Mouse (Mus musculus) kidney, adult 11 months (tissue): Measurements from ENCODE around the gene B4galt1.
"Not testable (repeated sequence)": the region's sequence is repeated elsewhere in the genome, so short reads cannot be mapped to it uniquely, and the experiment has no call there.

Source experiments
- DNase-seq: peaks from one replicate; pipeline ENCODE4 v3.0.0; 2022

Gene B4galt1

GRCm38 (mm10) chr4:40815120-40815519 lies 38.7 kb downstream of the B4galt1 start:
- DNase-seq: no peak

DNA sequence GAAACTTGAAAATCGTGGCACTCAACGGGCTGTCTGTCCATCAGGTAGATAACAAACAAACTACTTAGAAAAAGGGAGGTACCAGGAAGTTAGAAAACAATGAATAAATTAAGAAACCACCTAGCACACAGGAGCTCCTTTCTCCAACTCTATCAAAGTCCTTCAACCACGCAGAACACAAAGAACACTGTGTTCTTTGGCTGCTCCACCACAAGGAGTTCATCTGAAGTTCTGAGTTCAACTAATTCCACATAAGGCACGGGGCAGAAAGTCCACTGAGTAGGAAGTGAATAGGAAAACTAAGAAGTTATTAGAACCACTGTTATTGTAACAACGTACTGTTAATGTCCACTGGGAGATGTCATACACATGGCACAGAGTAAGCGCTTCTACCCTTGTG lies 39.4 kb downstream of the B4galt1 start:
- DNase-seq: no peak

DNA sequence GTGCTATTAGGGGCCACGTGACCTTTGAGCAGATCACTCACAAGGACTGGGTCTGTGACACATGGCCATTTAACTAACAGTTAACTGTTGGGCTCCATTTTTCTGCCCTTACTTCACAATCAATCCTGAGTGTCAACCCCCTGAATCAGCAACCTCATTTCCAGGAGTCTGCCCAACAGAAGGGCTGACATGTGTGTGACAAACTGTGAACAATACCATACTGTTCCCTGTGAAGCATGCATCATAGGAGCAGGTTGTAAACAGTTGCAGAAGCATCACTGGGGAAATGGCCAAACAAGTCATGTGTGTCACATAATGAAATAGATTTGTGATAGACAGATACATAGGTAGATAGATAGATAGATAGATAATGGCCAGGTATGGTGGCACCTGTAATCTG lies 40.9 kb downstream of the B4galt1 start:
- no peak for DNase-seq

- peak; percentile 24 for DNase-seq
Measured at GRCm38 (mm10) chr4:40810481-40810880, 43.3 kb downstream of the B4galt1 start.

DNA sequence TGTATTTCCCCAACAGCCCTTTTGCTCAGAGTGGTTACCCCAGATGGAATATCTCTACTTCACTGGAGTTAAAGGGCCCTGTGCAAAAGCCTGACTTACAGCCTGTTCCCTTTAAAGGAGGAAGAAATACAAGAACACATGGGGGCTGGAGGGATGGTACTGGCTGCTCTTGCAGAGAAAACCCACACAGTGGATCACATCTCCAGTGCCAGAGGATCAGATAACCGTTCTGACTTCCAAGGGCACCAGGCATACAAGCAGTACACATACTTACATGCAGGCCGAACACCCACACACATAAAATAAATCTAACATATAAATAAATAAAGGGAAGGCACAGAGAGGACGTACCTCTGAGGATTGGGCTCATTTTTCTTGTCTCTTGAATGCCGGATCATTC lies 46.4 kb downstream of the B4galt1 start:
- DNase-seq: no peak

DNA sequence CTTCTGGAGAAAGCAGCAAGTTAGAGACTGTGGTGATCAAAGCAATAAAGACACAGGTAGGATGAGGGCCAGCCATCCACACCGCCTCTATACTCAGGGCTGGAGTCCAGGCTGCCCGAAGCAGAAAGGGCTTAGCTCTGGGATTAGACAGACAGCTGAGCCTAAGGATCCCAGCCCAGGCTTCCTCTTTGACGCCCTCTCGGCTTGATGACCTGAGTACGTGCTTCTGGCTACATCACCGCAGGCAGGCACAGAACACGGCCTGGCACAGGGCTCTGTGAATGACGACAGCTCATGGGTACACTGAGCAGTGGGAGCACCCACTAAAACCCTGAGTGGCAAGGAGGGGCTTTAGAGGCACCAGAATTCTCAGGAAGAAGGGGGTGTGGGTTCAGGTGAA lies 48.4 kb downstream of the B4galt1 start:
- DNase-seq: no peak

- no peak for DNase-seq
Measured at GRCm38 (mm10) chr4:40802787-40803186, 51.0 kb downstream of the B4galt1 start.

DNA sequence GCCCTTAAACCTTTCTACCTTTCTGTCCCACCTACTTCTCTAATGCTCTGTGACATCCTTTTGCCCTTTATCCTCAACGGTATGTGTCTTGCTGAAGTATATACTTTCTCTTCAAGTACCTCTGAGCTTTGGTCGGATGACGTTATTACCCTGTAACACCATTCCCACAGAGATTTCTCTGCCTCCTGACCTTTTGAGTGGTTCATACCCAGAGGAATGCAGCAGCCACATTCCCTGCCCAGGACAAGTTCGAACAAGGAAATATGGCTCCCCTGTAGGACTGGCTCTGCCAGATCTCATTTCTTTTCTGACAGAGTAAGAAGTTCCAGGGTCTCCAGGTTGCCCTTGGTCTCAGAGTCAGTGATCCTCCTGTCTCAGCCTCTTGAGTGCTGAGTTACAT lies 51.9 kb downstream of the B4galt1 start:
- DNase-seq: no peak

DNA sequence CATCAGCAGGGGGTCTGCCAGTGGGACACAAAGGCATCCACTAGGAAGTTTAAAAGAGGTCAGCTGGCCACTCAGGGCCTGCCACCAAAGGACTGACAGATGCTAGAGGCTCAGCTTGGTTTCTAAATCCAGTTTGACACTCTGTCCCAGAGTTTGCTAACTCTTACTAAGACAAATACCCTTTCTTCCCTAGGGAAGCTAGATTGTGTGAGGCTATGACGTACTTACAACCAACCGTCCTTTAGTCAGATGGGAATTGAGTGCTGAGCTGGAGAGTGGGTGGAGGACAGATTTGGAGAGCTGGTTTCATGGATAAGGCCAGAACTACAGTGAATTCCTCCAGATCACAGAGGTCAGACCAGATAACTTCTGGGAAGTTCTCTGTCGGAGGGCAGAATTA lies 52.9 kb downstream of the B4galt1 start:
- DNase-seq: no peak

DNA sequence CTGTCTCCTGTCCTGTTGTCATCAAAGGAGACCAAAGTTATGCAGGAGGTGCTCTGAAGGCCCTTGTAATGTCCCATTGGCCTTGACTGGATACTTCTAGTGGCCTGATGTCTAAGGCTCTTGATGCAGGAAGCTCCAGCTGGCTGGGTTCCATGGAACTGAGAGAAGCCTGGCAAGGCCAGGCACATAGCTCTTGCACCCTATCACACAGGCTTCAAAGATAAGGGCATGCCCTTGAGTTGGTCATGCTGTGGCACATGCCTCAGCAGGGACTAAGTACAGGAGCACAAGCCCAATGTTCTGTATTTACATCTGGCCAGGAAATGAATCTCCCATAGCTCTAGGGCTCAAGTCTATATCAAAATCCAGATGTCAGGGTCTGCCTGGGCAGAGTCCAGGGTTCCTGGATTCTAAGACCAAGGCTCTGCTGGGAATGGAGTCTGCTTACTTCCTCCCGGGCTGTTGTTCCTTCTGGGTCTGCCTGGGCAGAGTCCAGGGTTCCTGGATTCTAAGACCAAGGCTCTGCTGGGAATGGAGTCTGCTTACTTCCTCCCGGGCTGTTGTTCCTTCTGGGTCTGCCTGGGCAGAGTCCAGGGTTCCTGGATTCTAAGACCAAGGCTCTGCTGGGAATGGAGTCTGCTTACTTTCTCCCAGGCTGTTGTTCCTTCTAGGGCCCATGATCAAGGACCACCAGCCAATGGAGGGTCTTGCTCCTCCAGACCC lies 54.8 kb downstream of the B4galt1 start:
- DNase-seq: not testable (repeated sequence)

GRCm38 (mm10) chr4:40795761-40796160 lies 58.0 kb downstream of the B4galt1 start:
- DNase-seq: no peak

DNA sequence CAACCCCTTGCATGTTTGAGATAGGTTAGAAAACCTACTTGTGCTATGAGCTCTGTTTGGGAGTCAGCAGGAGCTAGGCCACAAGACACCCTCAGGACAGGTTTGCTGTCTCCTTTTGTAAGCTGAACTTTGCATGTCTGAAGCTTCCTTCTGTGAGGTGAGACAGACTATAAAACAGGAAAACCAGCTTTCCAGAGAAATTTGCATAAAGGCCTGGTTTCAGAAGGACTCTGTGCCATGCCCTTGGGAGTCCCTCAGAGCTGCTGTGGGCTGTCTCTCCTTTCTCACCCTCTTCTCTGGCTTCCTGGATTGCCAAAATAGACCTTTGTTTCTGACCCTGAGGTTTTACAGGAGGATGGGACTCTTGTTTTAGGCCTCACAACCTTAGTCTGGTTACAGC lies 59.5 kb downstream of the B4galt1 start:
- no peak for DNase-seq

DNA sequence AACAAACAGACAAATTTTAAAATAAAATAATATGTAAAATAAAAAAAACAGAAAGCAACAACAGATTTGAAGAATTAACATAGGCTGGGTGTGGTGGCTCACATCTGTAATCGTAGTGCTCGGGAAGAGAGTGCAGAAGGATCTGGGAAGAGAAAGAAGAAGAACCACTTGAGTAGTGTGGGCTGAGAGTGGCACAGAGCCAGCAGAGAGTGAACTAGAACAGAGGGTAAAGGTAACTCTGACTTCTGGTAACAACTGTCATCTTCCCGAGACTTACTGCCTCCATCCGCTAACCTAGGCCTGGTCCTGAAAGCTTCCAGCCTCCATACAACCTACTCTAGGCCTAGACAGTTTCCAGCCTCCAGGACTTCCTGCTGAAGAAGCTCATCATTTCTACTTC lies 62.6 kb downstream of the B4galt1 start:
- DNase-seq: no peak

DNA sequence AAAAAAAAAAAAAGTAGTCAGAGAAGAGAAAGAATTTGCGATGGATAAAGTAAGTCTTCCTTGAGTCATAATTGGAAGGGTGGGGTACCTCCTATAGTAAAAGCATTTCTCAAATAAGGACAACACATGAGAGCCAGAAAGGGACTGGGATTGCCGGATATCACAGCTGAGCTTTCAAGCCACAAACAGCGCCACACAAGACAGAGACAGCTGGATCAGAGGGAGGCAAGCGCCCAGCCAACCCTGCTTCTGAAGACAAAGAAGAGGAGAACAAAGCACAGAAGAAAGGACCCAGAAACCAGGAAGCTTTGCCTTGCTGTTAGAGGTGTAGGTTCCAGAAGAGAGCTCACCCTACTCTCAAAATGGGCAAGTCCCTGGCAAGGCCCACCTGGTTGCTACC lies 67.2 kb downstream of the B4galt1 start:
- no peak for DNase-seq

GRCm38 (mm10) chr4:40785620-40786166 lies 68.1 kb downstream of the B4galt1 start:
- no peak for DNase-seq

GRCm38 (mm10) chr4:40784556-40785169 lies 69.1 kb downstream of the B4galt1 start:
- peak; percentile 62 for DNase-seq

DNA sequence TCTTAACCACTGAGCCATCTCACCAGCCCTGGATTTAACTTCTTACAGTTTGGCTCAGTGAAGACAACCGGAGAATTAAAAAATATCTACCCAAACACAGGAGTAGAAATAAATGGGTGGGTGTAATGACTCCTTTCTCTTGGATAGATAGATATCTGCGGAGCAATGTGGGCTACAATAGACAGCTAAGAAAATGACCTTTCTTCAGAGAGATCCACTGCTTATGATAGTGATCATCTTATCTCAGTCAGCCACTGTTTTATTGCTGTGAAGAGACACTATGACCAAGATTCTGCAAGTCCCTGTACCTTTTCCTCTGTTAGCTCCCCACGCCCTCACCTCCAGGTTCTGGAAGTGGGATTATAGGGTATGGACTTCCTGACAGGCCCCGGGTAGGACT lies 70.8 kb downstream of the B4galt1 start:
- no peak for DNase-seq

DNA sequence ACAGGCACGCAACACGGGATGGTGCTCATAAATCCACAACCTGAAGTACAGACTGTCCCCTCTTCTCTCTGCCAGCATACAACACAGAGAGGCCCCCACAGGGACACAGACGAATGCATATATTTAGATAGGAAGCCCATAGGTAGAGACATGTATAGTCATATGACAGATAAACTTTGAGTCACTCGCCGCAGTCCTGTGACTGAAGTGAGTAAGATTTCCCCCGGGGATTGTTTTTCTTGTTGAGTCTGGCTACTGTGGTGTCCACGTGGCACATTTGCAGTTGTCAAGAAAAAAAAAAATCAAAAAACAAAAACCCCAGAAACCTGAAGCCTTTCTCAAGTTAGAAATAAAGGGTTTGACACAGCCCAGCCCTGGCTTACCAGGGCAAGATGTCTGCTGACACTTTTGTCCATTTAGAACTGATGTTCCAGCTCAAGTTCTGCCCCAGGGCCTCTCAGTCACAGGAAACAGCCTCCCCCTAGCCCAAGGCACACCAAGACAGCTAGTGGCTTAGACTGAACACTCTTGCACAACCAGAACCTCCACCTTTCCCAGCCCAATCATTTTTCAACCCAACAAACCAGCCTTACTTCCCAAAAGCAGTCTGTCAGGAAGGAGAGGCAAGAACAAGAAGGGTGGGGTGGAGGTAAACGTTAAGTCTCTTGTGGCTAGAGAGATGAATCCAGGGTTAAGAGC lies 71.9 kb downstream of the B4galt1 start:
- no peak for DNase-seq

GRCm38 (mm10) chr4:40781143-40781542 lies 72.7 kb downstream of the B4galt1 start:
- DNase-seq: peak; percentile 47

DNA sequence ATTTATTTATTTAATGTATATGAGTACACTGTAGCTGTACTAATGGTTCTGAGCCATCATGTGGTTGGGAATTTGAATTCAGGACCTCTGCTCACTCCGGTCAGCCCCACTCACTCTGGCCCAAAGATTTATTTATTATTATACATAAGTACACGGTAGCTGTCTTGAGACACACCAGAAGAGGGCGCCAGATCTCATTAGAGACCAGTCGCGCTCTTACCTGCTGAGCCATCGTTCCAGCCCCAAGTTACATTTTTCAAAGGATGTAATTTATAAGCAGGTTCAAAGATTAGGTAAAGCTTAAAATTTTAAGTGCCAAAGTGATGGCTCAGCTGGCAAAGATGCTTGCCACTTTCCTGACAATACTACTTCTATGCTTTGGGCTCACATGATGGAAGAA lies 75.1 kb downstream of the B4galt1 start:
- no peak for DNase-seq

- no peak for DNase-seq
Measured at GRCm38 (mm10) chr4:40777116-40777515, 76.7 kb downstream of the B4galt1 start.

DNA sequence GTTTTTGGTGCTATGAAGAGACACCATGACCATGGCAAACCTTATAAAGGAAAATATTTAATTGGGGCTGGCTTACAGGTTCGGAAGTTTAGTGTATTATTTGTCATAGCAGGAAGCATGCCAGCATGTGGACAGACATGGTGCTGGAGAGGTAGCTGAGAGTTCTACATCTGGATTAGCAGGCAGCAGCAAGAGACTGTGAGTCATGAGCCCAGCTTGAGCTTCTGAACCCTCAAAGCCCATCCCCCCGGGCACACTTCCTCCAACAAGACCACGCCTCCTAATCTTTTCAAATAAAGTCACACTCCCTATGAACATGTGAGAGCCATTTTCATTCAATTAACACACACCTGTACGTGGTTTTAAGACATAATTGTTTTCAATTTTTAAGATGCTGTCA lies 77.4 kb downstream of the B4galt1 start:
- DNase-seq: no peak

DNA sequence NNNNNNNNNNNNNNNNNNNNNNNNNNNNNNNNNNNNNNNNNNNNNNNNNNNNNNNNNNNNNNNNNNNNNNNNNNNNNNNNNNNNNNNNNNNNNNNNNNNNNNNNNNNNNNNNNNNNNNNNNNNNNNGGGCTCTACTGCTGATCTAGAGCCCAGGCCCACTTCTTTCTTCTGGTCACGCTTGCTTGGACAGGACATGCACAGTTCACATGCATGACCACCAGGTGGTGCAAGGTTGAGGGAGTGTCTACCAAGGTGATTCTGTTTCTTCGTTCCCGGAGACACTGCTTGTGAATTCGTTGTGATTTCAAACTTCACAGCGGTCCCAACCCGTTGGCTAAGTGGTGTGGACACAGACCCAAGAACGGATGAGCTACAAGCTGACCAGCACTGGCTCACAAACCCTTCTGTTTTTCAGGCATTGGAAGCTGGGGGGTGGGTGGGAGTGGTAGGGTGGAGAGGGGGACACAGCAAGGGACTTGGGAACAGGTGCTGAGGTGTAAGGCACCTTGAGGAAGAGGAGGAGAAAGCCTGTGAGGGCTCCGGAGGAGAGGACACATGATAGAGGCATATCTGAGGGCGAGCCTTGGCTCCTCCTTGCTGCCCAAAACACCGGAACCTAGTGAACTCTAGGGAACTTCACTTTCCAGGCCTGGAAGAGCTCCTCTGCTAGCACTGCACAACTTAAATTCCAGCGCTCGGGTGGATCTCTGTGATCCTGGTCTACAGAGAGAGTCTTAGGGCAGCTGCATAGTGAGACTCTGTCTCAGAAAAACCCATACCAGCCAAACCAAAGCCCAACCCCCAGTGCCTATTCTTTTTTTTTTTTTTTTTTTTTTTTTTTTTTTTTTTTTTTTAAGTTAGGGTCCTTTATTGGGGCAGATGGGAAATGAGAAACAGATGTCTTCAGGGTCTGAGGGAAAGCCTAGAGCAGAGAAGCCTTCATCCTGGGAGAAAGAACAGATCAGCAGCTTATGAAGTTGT lies 79.2 kb downstream of the B4galt1 start:
- peak; percentile 69 for DNase-seq
